Mouse (Mus musculus) midbrain, embryonic 14.5 days (tissue): Measurements from ENCODE around the gene Tmem159. TPM values are rescaled to one million over a fixed set of nuclear protein-coding genes. Genes with fewer than 3 reads are reported as not detected.

Source experiments
- ATAC-seq: fragments of 200-750 bp; cut with Nextera tagmentation; 2 replicates; pipeline ENCODE4 v1.8.0; 2017; ENCODE audit warnings: moderate number of reproducible peaks, moderate library complexity; ENCODE audit not compliant: low FRiP score, low TSS enrichment
- DNase-seq: peaks from one replicate; pipeline ENCODE4 v3.0.0-alpha.2; 2015
- H3K27ac ChIP-seq: fragments of 300-500 bp; sonication (generic); replicated peaks from 2 replicates; pipeline ENCODE4 v1.5.1; 2014; ENCODE audit warnings: mild to moderate bottlenecking, low read depth, low read length, moderate library complexity
- H3K27me3 ChIP-seq: fragments of 300-500 bp; sonication (generic); 2 replicates; pipeline ENCODE4 v1.6.1; 2014; ENCODE audit warnings: low read length, control low read depth, mixed read lengths; ENCODE audit not compliant: control insufficient read depth, insufficient read depth
- H3K36me3 ChIP-seq: fragments of 300-500 bp; sonication (generic); 2 replicates; pipeline ENCODE4 v1.6.1; 2014; ENCODE audit warnings: low read length, control low read depth; ENCODE audit not compliant: control insufficient read depth, insufficient read depth
- H3K4me1 ChIP-seq: fragments of 300-500 bp; sonication (generic); 2 replicates; pipeline ENCODE4 v1.6.1; 2014; ENCODE audit warnings: mild to moderate bottlenecking, antibody characterized with exemption, low read length, control low read depth; ENCODE audit not compliant: control insufficient read depth, insufficient read depth
- H3K4me2 ChIP-seq: fragments of 300-500 bp; sonication (generic); 2 replicates; pipeline ENCODE4 v1.6.1; 2014; ENCODE audit warnings: mild to moderate bottlenecking, low read length, moderate library complexity
- H3K4me3 ChIP-seq: fragments of 300-500 bp; sonication (generic); replicated peaks from 2 replicates; pipeline ENCODE4 v1.5.1; 2014; ENCODE audit warnings: low read depth, low read length
- H3K9ac ChIP-seq: fragments of 300-500 bp; sonication (generic); replicated peaks from 2 replicates; pipeline ENCODE4 v1.6.1; 2014; ENCODE audit warnings: mild to moderate bottlenecking, low read length, moderate library complexity
- H3K9me3 ChIP-seq: fragments of 300-500 bp; sonication (generic); 2 replicates; pipeline ENCODE4 v1.6.1; 2016; ENCODE audit warnings: low read length, control low read depth, mixed read lengths; ENCODE audit not compliant: control insufficient read depth
- WGBS: fragments of 180-500 bp; shearing (Covaris S2); extraction: QIAGEN DNeasy Blood & Tissue Kit; methylation state at CpG from one replicate; pipeline ENCODE4 v1.1.7; 2014; 5-methylcytosine and 5-hydroxymethylcytosine counted together
- polyA plus RNA-seq: library from polyadenylated mRNA; unstranded; fragments of >200 nt; fragmentation: Nextera tagmentation; extraction: Ambion mirVana; gene quantifications from 2 replicates; pipeline ENCODE4 v1.2.1, GENCODE M21; 2014

Gene Tmem159
- polyA plus RNA-seq, result 9.5 and 33.7 TPM in 2 replicates

DNA sequence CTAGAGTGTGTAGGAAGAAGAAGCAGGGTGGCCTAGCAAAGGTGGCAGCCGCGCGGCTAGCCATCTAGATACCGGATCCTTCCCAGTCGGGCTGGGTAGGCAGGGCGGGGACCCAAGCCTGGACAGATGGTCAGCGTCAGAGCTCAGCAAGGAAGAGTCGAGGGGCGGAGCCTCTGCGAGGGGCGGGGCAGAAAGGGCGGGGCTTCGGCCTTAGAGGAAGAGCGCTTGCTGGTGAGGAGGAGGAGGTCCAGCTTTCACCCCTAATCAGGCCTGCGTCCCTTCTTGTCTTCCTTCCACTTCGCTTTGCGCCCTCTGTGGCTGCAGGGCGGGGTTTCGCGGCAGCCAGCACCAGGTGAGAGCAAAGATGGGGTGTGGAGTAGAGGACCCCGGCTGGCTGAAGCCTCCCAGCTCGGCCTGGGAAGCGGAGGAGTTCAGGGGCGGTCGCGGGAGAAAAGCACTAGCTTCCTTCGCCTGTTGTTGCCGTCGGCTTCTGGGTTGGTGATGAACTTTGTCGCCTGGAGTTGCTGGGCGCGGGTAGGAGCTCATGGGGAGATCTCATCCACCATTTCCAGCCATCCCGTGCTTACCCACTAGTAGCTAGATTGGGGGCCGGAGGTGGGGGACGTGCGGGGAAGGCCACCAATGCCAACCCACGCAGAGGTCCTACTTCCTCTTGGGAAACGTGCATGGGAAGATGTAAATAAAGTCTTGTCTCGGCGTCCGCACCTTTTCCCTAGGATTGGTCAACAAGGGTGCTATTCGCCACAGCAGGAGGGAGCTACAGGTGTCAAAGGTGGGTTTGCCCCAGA is at the start of gene Tmem159:
TSS of gene Tmem159 (plus strand) at position 190 of the 809 bp plus-strand sequence.
- DNase-seq (peak; percentile 79), ATAC-seq (peak; percentile 81)
- Histone ChIP-seq H3K27me3 (0 out of 2 replicates have a peak, but pooled peaks cover 9% of the 10 kb centered on the region), H3K4me2 (peak within 1 kb of the TSS; percentile 63), H3K27ac (no peak within 1 kb of the TSS), H3K9ac (peak within 1 kb of the TSS; percentile 20), H3K9me3 (no peaks in the 10 kb centered on the region), H3K4me1 (peaks cover 11% of the 10 kb centered on the region; the same call in 1 of the 2 replicates), H3K36me3 (no peaks in the 10 kb centered on the region), H3K4me3 (peak within 1 kb of the TSS; percentile 48)
- WGBS, result under 1% methylated on average over 42 of the region's 42 CpGs

DNA sequence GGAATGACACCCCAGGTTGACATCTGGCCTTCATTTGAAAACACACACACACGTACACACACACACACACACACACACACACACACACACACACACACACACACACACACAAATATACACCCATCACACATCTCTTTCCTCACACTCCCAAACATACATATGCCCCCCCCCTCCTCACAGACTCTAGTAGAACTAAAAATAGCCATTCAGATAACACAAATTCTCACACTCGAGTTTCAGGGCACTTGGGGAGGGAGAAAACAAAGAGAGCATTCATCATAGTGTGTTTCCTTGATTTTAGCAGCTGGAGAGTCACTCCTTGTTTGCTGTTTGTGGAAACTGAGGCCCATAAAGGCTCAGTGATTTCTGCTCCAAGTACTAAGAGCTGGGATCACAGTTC is 48.1 kb upstream of the Tmem159 start:
- Histone ChIP-seq H3K4me1 (no peaks in the 10 kb centered on the region), H3K9me3 (no peaks in the 10 kb centered on the region), H3K4me3 (no peak overlapping the region), H3K9ac (no peak overlapping the region), H3K27ac (no peak overlapping the region), H3K27me3 (no peaks in the 10 kb centered on the region), H3K36me3 (no peaks in the 10 kb centered on the region), H3K4me2 (no peak overlapping the region)
- no peak for ATAC-seq
- 68% methylated on average over 2 of the region's 2 CpGs for WGBS
- DNase-seq, result no peak

DNA sequence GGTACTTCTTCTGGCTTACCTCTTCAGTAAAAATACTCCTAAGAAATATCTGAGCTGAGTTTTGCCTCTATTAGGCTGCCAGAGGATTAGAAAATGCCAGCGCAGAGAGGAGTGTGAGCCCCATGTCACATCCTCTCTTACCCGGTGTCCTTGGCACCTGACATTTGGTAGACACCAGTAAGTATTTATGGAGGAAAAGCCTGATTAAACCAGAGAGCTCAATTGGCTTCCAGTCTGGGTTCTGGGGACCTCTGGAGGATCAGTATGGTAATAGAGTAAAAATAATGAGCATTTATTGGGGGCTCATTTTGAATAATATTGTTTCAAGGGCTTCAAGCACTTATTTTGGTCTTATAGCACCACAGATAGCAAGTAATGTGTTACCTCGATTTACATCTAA is 46.7 kb upstream of the Tmem159 start:
- Histone ChIP-seq H3K36me3 (no peaks in the 10 kb centered on the region), H3K4me2 (no peak overlapping the region), H3K27me3 (no peaks in the 10 kb centered on the region), H3K4me3 (no peak overlapping the region), H3K9ac (no peak overlapping the region), H3K9me3 (no peaks in the 10 kb centered on the region), H3K4me1 (no peaks in the 10 kb centered on the region), H3K27ac (no peak overlapping the region)
- 86% methylated on average over 3 of the region's 3 CpGs for WGBS
- no peak for DNase-seq
- no peak for ATAC-seq

DNA sequence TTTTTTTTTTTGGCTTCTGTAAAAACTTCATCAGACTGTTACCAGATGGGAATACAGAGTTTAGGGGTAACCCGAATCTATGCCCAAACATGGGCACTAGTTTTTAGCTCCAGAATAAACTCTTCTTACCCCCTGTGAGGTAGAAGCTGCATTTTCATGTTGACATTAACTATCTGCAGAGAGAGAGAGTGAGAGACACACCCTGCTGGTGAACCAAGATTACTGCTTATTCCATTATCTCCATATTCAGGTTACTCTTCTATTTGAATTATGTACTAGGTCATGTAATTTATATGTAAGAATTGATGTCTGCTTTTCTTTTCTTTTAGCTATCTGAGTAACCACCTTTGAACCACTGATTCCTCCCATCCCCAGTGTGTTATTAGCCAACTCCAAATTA is 38.1 kb upstream of the Tmem159 start:
- Histone ChIP-seq H3K9me3 (no peaks in the 10 kb centered on the region), H3K4me2 (no peak overlapping the region), H3K4me1 (0 out of 2 replicates have a peak, but pooled peaks cover under 1% of the 10 kb centered on the region), H3K27me3 (no peaks in the 10 kb centered on the region), H3K4me3 (no peak overlapping the region), H3K36me3 (no peaks in the 10 kb centered on the region), H3K27ac (no peak overlapping the region), H3K9ac (no peak overlapping the region)
- 97% methylated on average over 1 of the region's 1 CpGs for WGBS
- no peak for ATAC-seq
- no peak for DNase-seq

DNA sequence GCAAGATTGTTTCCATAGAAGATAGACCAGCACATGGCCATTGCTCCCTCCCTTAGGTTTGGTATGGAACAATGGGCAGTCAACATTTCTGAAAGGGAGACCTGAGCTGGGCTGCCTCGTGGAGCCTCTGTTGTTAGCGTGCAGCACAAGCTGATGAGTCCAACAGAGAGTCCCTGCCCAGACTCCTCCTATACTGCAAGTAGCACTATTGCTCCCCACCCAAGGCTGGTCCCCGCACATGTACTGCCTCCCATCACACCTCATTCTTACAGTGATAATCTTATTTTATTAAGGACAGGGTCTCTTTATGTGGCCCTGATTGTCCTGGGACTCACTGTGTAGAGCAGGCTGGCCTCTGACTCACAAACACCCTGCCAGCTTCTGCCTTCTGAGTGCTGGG is 34.0 kb upstream of the Tmem159 start:
- Histone ChIP-seq H3K4me1 (0 out of 2 replicates have a peak, but pooled peaks cover 4% of the 10 kb centered on the region), H3K27ac (no peak overlapping the region), H3K9ac (no peak overlapping the region), H3K9me3 (no peaks in the 10 kb centered on the region), H3K4me2 (no peak overlapping the region), H3K36me3 (no peaks in the 10 kb centered on the region), H3K4me3 (no peak overlapping the region), H3K27me3 (no peaks in the 10 kb centered on the region)
- DNase-seq (no peak), ATAC-seq (no peak)
- WGBS, result 91% methylated on average over 3 of the region's 3 CpGs

DNA sequence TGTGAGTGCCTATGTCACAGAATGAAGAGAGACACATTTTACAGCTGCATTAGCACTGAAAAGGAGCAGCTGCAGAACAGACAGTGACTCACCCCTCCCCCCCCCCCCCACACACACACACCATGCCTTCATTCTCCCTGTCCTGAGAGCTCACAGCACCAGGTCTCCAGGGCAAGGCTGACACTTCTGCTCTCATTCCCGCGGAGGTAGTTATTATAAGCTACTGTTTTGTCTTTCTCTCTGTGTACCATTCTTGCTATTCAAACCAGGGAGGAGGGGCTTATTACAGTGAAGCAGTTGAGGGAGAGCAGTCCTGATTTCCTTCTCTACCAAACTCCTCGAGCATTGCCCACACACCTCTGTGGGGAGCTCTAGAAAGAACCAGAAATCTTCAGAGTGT is 33.0 kb upstream of the Tmem159 start:
- ATAC-seq, result no peak
- H3K36me3 ChIP-seq, result no peaks in the 10 kb centered on the region
- 16% methylated on average over 3 of the region's 3 CpGs for WGBS
- no peak overlapping the region for H3K9ac ChIP-seq
- H3K27ac ChIP-seq, result no peak overlapping the region
- H3K9me3 ChIP-seq, result no peaks in the 10 kb centered on the region
- 0 out of 2 replicates have a peak, but pooled peaks cover 4% of the 10 kb centered on the region for H3K4me1 ChIP-seq
- peak; percentile 12 for DNase-seq
- H3K4me3 ChIP-seq, result no peak overlapping the region
- no peaks in the 10 kb centered on the region for H3K27me3 ChIP-seq
- no peak overlapping the region for H3K4me2 ChIP-seq

DNA sequence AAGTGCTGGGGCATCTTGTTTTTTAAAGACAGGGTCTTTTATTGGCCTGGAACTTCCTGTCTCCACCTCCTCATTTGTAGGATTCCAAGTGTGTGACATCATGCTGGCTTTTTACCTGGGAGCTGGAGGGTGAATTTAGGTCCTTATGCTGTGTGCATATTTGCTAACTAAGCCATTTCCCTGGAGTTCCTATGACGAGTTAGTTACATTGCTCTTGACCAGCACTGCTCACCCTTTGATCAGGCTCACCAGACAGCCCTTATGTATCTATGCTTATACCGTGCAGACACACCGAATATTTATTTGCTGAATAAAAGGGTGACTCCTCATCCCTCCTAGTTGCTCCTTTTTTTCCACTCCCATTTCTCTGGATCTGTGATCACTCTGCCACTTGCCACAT is 22.0 kb upstream of the Tmem159 start:
- WGBS, result 88% methylated on average over 3 of the region's 3 CpGs
- no peak for ATAC-seq
- H3K27ac ChIP-seq, result no peak overlapping the region

DNA sequence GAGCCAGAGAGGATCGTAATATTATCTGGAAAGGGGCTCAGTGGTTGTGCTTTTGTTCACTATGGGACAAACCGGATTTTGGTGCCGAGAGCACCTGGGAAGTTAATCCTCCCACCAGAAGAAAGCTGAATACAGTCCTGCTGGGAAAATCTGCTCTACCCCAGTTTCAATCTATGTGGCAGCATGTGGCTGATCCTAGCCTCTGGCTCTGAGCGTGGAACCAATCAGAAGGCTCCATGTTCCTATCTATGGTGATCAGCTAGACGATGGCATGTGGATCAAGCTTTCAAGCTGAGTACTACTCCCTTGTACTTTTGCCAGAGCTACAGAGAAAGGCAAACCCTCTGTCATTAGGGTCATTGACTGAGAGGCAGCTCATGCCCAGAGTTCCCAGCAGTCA is 9.1 kb upstream of the Tmem159 start:
- H3K9me3 ChIP-seq, result no peaks in the 10 kb centered on the region
- no peak overlapping the region for H3K27ac ChIP-seq
- no peak overlapping the region for H3K9ac ChIP-seq
- no peak overlapping the region for H3K4me2 ChIP-seq
- 12% methylated on average over 5 of the region's 5 CpGs for WGBS
- no peaks in the 10 kb centered on the region for H3K36me3 ChIP-seq
- ATAC-seq (no peak), DNase-seq (peak; percentile 19)
- H3K4me1 ChIP-seq, result no peaks in the 10 kb centered on the region
- no peak overlapping the region for H3K4me3 ChIP-seq
- H3K27me3 ChIP-seq, result no peaks in the 10 kb centered on the region

More for the DNA sequence above, 22.0 kb upstream of the Tmem159 start:
- Histone ChIP-seq H3K9me3 (no peaks in the 10 kb centered on the region), H3K9ac (no peak overlapping the region), H3K4me2 (no peak overlapping the region), H3K4me1 (no peaks in the 10 kb centered on the region), H3K27me3 (no peaks in the 10 kb centered on the region), H3K36me3 (no peaks in the 10 kb centered on the region), H3K4me3 (no peak overlapping the region)
- DNase-seq, result no peak

DNA sequence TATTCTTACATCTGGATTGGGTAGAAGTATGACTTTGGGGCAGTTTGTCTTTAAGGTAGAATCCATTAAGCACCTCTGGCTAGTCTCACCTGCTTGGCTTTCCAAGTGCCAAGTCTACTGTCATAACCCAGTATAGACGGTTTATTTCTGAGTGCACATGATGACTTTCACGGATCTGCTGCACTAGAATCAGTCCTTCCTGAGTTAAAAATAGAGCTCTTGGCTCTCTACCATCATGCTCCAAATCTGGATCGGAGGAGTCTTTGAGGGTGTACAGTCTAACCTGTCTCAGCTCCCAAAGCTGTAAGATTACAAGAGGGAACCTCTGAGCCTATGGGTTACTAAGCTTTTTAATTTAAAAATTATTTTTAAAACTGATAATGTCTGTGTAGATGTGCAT is 7.9 kb upstream of the Tmem159 start:
- Histone ChIP-seq H3K36me3 (no peaks in the 10 kb centered on the region), H3K4me3 (no peak overlapping the region), H3K4me1 (no peaks in the 10 kb centered on the region), H3K4me2 (no peak overlapping the region), H3K27ac (no peak overlapping the region), H3K27me3 (no peaks in the 10 kb centered on the region), H3K9ac (no peak overlapping the region), H3K9me3 (no peaks in the 10 kb centered on the region)
- DNase-seq (no peak), ATAC-seq (no peak)
- WGBS, result 92% methylated on average over 3 of the region's 3 CpGs
